Mouse (Mus musculus): ENCODE results near the gene Fam221b.

GRCm38 (mm10) chr4:43679416-43680043 lies 10.6 kb upstream of the Fam221b start:
- TF ChIP-seq ZC3H11A (IDR thresholded peaks at IDR 0.05; ENCODE audit: borderline replicate concordance, low read depth, low read length) (no peak), ZNF384 (IDR thresholded peaks at IDR 0.05; ENCODE audit: low read depth, low read length) (no peak)
